Mouse (Mus musculus): ENCODE data around the gene Atp6v0a2.

Gene Atp6v0a2

GRCm38 (mm10) chr5:124636694-124637093 is 8.3 kb downstream of the Atp6v0a2 start:
- no peak for DNase-seq (ENCODE audit: extremely low spot score, low spot score)

GRCm38 (mm10) chr5:124637300-124637699 is 8.9 kb downstream of the Atp6v0a2 start:
- DNase-seq (ENCODE audit: extremely low spot score, low spot score): no peak

DNA sequence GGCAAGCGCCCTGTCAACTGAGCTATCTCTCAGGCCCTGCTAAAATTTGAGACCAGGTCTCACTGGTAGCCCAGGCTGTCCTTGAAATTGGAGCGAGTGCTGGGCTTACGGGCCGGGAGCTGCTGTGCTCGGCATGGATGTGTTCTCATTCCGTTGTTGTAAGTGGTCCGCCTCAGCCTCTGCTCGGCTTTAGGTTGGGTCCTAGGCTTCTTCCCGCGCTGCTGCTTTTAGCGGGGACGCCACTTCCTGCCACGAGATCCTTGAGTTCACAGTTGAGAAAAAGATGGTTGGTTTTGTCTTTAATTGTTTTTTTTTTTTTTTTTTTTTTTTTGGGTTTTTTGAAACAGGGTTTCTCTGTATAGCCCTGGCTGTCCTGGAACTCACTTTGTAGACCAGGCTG is 9.5 kb downstream of the Atp6v0a2 start:
- no peak for DNase-seq (ENCODE audit: extremely low spot score, low spot score)

GRCm38 (mm10) chr5:124713741-124714140 is 85.4 kb downstream of the Atp6v0a2 start:
- DNase-seq (ENCODE audit: extremely low spot score, low spot score): no peak

DNA sequence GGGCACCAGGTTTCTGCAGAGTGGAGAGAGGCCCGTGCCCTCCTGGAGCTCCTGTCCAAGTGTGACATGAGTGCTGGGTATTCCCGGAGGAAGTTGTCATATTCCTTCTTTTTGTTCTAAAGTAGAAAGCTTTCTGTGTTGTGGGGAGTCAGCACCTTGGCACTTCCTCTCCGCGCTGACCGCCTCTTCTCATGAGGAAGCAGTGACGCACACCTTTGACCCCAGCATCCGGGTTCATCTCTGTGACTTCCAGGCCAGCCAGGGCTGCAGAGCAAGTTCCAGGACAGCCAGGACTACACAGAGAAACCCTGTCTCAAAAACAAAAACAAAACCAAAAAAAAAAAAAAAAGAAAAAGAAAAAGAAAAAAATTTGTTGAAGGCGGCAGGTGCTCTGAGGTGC is 86.8 kb downstream of the Atp6v0a2 start:
- DNase-seq (ENCODE audit: extremely low spot score, low spot score): no peak

DNA sequence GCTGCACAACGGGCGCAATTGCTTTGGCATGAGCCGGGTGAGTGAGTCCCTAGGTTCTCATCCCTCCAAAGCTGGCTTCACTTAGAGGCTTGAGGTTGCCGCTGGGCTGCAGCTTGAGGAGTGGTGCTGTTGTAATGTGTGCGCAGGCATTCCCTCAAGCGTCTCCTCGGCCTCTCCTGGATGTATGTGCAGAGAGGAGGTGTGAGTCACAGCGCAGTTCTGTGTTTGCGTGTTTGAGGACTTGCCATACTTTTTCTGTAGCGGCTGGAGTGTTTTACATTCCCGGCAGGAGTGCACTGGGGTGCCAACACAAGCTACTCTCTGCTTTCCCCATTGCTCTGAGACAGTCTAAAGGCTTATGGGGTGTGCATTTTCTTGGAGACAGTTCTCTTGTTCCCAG is 89.6 kb downstream of the Atp6v0a2 start:
- DNase-seq (ENCODE audit: extremely low spot score, low spot score): no peak

- no peak for DNase-seq (ENCODE audit: extremely low spot score, low spot score)
Measured at GRCm38 (mm10) chr5:124718396-124718795, 90.0 kb downstream of the Atp6v0a2 start.

DNA sequence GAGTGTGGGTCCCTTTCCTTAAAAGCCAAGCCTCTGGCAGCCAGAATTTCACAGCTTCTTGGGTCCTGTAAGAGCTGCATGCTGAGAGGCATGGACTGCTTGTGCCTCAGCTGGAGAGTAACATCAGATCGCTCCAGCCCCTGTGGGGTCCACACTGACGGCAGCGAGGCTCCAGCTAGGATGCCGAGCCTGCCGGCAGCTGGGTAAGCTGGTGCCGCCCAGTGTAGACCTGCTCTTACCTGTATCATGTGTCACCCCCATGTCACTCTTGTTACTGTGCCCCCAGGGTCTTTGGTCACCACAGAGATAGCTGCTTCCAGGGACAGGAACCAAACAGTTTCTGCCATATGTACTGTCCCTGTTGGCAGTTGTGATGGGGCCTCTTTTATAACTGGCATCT is 94.7 kb downstream of the Atp6v0a2 start:
- no peak for DNase-seq (ENCODE audit: extremely low spot score, low spot score)

DNA sequence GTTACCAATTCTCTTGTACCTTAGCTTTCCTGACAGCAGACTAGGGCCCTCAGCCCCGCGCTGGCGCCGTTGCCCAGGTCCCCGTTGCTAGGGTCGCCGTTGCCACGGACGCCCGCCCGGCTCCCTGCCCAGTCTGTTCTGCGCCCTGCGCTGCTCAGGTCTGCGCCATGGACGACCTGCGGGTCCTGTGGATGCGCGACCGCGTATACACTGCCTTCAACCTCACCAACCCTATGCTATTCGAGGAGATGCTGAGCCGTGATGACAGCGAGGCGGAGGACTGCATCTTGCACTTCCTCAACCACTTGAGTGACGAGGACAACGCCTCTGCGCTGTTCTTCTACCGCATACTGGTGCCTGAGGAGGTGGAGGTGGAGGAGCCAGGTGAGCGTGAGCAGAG is 96.6 kb downstream of the Atp6v0a2 start, which contains the start of gene Dnah10:
Gene Dnah10 (plus strand): TSS at position 89 of the 400 bp plus-strand sequence.
- DNase-seq (ENCODE audit: extremely low spot score, low spot score): peak; percentile 29

DNA sequence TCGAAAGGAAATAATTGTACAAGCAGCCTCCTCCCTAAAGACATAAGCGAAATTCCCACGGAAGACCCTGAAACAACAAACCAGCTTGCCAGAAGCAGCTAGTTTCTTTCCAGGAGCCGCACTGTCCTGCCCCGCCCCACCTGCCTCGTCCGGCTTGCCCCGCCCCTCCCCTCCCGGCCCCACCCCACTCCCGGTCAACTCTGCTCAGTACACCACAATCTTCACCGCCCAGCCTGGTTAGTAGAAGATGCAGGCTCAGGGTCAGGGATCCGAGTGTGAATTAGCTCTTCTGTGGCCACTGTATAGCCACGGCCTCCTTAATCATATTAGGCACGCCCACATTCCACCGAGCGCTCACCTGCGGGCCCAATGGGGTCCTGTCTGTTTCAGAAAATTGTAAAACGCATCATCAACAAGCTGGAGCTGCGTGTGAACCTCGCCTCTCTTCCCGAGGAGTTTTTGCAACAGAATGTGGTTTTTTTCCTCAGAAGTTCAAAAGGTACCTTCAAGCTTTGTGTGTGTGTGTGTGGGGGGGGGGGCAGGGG is 101.4 kb downstream of the Atp6v0a2 start:
- no peak for DNase-seq (ENCODE audit: extremely low spot score, low spot score)

GRCm38 (mm10) chr5:124733961-124734360 is 105.6 kb downstream of the Atp6v0a2 start:
- no peak for DNase-seq (ENCODE audit: extremely low spot score, low spot score)

- no peak for DNase-seq (ENCODE audit: extremely low spot score, low spot score)
Measured at GRCm38 (mm10) chr5:124741898-124742599, 113.7 kb downstream of the Atp6v0a2 start.

DNA sequence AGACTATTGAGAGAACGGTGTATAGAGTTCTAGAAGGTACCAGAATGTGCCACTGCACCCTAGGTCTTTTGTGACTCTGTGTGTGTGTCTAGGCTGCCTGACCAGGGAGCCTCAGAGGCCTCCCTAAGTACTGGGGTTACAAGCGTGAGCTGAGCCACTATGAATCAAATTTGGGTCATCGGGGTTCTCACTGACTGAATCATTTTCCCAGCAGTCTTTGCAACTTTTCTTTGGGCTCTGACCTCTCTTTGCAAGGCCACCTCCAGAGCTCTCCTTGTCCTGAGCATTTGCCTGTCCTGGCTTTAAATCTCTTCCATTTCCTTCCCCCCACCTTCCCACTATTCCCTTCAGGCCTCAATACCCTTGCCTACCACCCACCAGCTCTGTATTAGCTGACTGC is 115.5 kb downstream of the Atp6v0a2 start:
- DNase-seq (ENCODE audit: extremely low spot score, low spot score): no peak

DNA sequence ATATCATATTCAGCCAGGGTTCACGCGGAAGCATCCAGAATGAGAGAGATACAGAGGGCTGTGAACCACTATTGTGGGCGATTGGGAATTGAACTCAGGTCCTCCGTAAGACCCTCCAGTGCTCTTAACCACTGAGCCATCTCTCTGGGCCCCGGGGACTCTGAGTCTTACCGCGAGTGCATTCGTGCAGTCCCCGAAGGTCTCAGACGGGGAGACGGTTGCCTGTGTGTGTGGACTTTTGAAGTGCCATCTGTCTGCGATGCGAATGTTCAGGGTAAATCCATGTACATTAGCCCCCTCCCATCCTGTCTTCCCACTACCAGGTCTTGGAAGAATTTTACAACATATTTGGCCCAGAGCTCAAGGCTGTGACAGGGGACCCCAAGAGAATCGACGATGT is 117.8 kb downstream of the Atp6v0a2 start:
- DNase-seq (ENCODE audit: extremely low spot score, low spot score): no peak

- no peak for DNase-seq (ENCODE audit: extremely low spot score, low spot score)
Measured at GRCm38 (mm10) chr5:124748296-124748695, 119.9 kb downstream of the Atp6v0a2 start.

- DNase-seq (ENCODE audit: extremely low spot score, low spot score): no peak
Measured at GRCm38 (mm10) chr5:124751656-124752055, 123.3 kb downstream of the Atp6v0a2 start.

GRCm38 (mm10) chr5:124761011-124761410 is 132.6 kb downstream of the Atp6v0a2 start:
- DNase-seq (ENCODE audit: extremely low spot score, low spot score): no peak

GRCm38 (mm10) chr5:124761787-124762186 is 133.4 kb downstream of the Atp6v0a2 start:
- DNase-seq (ENCODE audit: extremely low spot score, low spot score): no peak

Data from neural tube, embryonic 10.5 days (tissue).